Mouse (Mus musculus): ENCODE data around the gene Mboat1. TPM values are rescaled to one million over a fixed set of nuclear protein-coding genes. Genes with fewer than 3 reads are reported as not detected.

Mboat1 gene
- polyA plus RNA-seq, 2 experiments = 0.65 to 1.2 TPM

DNA sequence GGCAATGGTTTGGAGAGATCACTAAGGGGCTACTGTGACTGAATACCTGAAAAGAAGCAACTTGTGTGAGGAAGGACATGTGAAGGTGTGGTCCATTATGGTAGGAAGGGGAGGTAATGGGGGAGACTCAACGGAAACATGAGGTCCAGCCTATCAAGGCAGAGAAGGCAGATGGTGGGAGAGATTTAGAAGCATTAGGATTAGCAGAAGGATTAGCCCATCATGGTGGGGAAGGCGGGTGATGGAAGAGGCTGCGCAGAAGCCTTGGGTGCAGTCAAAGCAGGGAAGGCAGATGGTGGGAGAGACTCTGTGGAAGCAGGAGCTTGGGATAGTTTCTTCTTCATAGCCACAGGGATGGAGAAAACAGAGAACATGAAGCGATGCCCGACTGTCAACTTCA is 5.7 kb downstream of the Mboat1 start:
- no peaks in the 10 kb centered on the region for H3K9me3 ChIP-seq (ENCODE audit: control insufficient read depth, low read length)
- ATAC-seq (ENCODE audit: insufficient read depth) = no peak
- WGBS (ENCODE audit: insufficient replicate concordance) = 74% methylated on average over 5 of the region's 5 CpGs

DNA sequence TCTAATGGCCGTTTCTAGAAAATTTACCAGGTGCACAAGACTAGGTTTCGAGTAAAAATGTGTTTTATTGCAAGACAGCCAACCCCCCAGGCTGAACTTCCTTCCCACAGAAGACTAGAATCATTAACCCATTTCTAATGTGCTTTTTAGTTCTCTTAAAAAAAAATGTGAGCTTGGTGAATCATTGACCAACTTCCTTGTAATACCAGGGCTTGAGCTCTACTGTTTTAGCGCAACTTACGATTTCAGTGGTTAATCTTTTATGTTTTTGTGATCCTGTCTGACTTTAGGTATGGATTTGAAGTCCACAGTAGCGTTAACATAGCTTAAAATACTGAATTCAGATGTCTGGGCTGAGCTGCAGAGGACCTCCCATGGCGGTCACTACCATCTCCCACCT is 10.2 kb downstream of the Mboat1 start:
- Histone ChIP-seq H3K27me3 (ENCODE audit: control insufficient read depth, insufficient read depth, low read length) (no peaks in the 10 kb centered on the region), H3K9ac (replicated peaks) (no peak overlapping the region), H3K4me2 (ENCODE audit: low read depth) (no peak overlapping the region), H3K27ac (no peak overlapping the region), H3K4me1 (replicated peaks; ENCODE audit: control insufficient read depth in 2 of 2, insufficient read depth in 2 of 2, low read length in 1 of 2) (no peaks in the 10 kb centered on the region), H3K4me3 (ENCODE audit: insufficient read depth in 1 of 2, low read depth in 2 of 2, low read length in 2 of 2) (no peak overlapping the region), H3K9me3 (ENCODE audit: control insufficient read depth, low read length) (no peaks in the 10 kb centered on the region), H3K36me3 (replicated peaks; ENCODE audit: control insufficient read depth, insufficient read depth, low read depth) (no peaks in the 10 kb centered on the region)
- TF ChIP-seq CTCF (IDR thresholded peaks at IDR 0.05; ENCODE audit: low read depth) (no peak), EP300 (IDR thresholded peaks at IDR 0.05; ENCODE audit: low read depth) (no peak)
- DNase-seq (ENCODE audit: low read depth in 3 of 3, low spot score in 3 of 3) (no peak), ATAC-seq (ENCODE audit: insufficient read depth) (no peak)
- 62% methylated on average over 6 of the region's 6 CpGs for WGBS (ENCODE audit: insufficient replicate concordance)

More for the DNA sequence above, 5.7 kb downstream of the Mboat1 start:
- Histone ChIP-seq H3K9ac (replicated peaks) (no peak overlapping the region), H3K4me1 (replicated peaks; ENCODE audit: control insufficient read depth in 2 of 2, insufficient read depth in 2 of 2, low read length in 1 of 2) (no peaks in the 10 kb centered on the region), H3K36me3 (replicated peaks; ENCODE audit: control insufficient read depth, insufficient read depth, low read depth) (no peaks in the 10 kb centered on the region), H3K4me2 (ENCODE audit: low read depth) (no peak overlapping the region), H3K4me3 (ENCODE audit: insufficient read depth in 1 of 2, low read depth in 2 of 2, low read length in 2 of 2) (no peak overlapping the region), H3K27ac (no peak overlapping the region), H3K27me3 (ENCODE audit: control insufficient read depth, insufficient read depth, low read length) (peaks cover 3% of the 10 kb centered on the region; the same call in 1 of the 2 replicates)
- no peak for DNase-seq (ENCODE audit: low read depth in 3 of 3, low spot score in 3 of 3)
- TF ChIP-seq EP300 (IDR thresholded peaks at IDR 0.05; ENCODE audit: low read depth) = no peak
- no peak for TF ChIP-seq CTCF (IDR thresholded peaks at IDR 0.05; ENCODE audit: low read depth)

DNA sequence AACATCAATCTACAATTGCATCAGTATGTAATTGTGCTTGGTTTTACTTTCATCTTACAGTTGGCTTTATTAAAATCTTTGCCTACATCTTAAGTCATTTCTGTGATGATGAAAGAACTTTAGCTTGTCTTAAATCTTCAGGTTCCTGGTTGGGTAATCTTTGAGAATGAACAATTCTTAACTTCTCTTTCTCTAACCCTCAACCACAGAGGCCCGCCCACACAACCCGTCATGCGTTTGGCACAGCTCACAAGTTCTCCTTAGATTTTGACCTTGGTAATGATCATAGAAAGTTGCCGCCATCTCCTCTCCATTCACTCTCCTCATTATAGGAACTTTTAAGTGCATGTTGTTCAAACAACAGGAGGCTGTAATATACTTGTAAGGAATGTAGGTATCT is 18.0 kb downstream of the Mboat1 start:
- 39% methylated on average over 4 of the region's 4 CpGs for WGBS (ENCODE audit: insufficient replicate concordance)
- no peaks in the 10 kb centered on the region for H3K27me3 ChIP-seq (ENCODE audit: control insufficient read depth, insufficient read depth, low read length)
- H3K27ac ChIP-seq = no peak overlapping the region
- H3K36me3 ChIP-seq (replicated peaks; ENCODE audit: control insufficient read depth, insufficient read depth, low read depth) = no peaks in the 10 kb centered on the region
- no peak overlapping the region for H3K4me2 ChIP-seq (ENCODE audit: low read depth)
- H3K9me3 ChIP-seq (ENCODE audit: control insufficient read depth, low read length) = no peaks in the 10 kb centered on the region
- no peak overlapping the region for H3K4me3 ChIP-seq (ENCODE audit: insufficient read depth in 1 of 2, low read depth in 2 of 2, low read length in 2 of 2)
- ATAC-seq (ENCODE audit: insufficient read depth) (no peak), DNase-seq (ENCODE audit: low read depth in 3 of 3, low spot score in 3 of 3) (peak in 1 of 3 experiments; percentile 11)
- H3K9ac ChIP-seq (replicated peaks) = no peak overlapping the region
- TF ChIP-seq CTCF (IDR thresholded peaks at IDR 0.05; ENCODE audit: low read depth) = no peak
- TF ChIP-seq EP300 (IDR thresholded peaks at IDR 0.05; ENCODE audit: low read depth) = no peak
- H3K4me1 ChIP-seq (replicated peaks; ENCODE audit: control insufficient read depth in 2 of 2, insufficient read depth in 2 of 2, low read length in 1 of 2) = no peaks in the 10 kb centered on the region

DNA sequence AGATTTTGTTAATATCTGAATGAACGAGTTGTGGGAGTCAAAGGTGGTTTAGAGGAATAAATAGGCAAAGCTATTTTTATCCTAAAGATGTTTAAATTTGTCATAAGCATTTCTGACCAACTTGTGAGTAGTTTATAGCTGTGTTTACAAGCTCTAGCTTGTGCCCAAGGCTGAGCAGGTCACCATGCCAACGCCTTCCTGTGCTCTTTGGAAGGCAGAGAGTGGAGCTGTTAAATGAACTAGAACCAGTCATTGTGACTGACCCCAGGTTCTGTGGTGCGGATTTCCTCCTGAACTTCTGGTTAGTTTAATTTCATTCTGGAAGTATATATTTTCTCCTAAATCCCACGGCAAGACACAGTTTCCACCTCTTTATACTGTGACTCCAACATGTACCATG is 23.3 kb downstream of the Mboat1 start:
- no peaks in the 10 kb centered on the region for H3K4me1 ChIP-seq (replicated peaks; ENCODE audit: control insufficient read depth in 2 of 2, insufficient read depth in 2 of 2, low read length in 1 of 2)
- no peaks in the 10 kb centered on the region for H3K27me3 ChIP-seq (ENCODE audit: control insufficient read depth, insufficient read depth, low read length)
- H3K4me2 ChIP-seq (ENCODE audit: low read depth) = no peak overlapping the region
- H3K9me3 ChIP-seq (ENCODE audit: control insufficient read depth, low read length) = no peaks in the 10 kb centered on the region
- H3K36me3 ChIP-seq (replicated peaks; ENCODE audit: control insufficient read depth, insufficient read depth, low read depth) = no peaks in the 10 kb centered on the region
- WGBS (ENCODE audit: insufficient replicate concordance) = 67% methylated on average over 4 of the region's 4 CpGs
- H3K27ac ChIP-seq = no peak overlapping the region
- ATAC-seq (ENCODE audit: insufficient read depth) (no peak), DNase-seq (ENCODE audit: low read depth in 3 of 3, low spot score in 3 of 3) (no peak)
- no peak overlapping the region for H3K9ac ChIP-seq (replicated peaks)
- TF ChIP-seq CTCF (IDR thresholded peaks at IDR 0.05; ENCODE audit: low read depth) (no peak), EP300 (IDR thresholded peaks at IDR 0.05; ENCODE audit: low read depth) (no peak)
- no peak overlapping the region for H3K4me3 ChIP-seq (ENCODE audit: insufficient read depth in 1 of 2, low read depth in 2 of 2, low read length in 2 of 2)

DNA sequence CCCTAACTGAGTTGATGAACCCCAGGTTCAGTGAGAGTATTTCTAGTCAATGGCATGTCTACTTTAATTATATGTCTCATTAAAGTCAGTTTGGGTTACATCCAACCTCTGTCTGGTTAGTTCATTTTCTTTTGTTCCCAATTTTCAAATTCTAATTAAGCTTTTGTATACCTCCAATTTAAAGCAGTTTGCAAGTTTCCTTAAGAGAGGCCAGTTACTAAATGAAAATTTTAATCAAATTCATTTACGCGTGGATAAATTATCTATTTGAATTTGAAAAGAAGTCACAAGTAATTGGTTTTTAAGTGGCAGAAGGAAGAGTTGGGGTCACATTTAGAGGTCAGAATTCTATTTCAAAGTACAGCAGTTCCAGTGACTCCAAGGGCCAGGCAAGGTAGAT is 27.2 kb downstream of the Mboat1 start:
- WGBS (ENCODE audit: insufficient replicate concordance) = 88% methylated on average over 2 of the region's 2 CpGs
- H3K4me3 ChIP-seq (ENCODE audit: insufficient read depth in 1 of 2, low read depth in 2 of 2, low read length in 2 of 2) = no peak overlapping the region
- H3K9me3 ChIP-seq (ENCODE audit: control insufficient read depth, low read length) = no peaks in the 10 kb centered on the region
- no peak overlapping the region for H3K9ac ChIP-seq (replicated peaks)
- H3K27me3 ChIP-seq (ENCODE audit: control insufficient read depth, insufficient read depth, low read length) = no peaks in the 10 kb centered on the region
- DNase-seq (ENCODE audit: low read depth in 3 of 3, low spot score in 3 of 3) (no peak), ATAC-seq (ENCODE audit: insufficient read depth) (no peak)
- H3K27ac ChIP-seq = no peak overlapping the region
- no peak for TF ChIP-seq EP300 (IDR thresholded peaks at IDR 0.05; ENCODE audit: low read depth)
- TF ChIP-seq CTCF (IDR thresholded peaks at IDR 0.05; ENCODE audit: low read depth) = no peak
- no peaks in the 10 kb centered on the region for H3K36me3 ChIP-seq (replicated peaks; ENCODE audit: control insufficient read depth, insufficient read depth, low read depth)
- H3K4me2 ChIP-seq (ENCODE audit: low read depth) = no peak overlapping the region
- H3K4me1 ChIP-seq (replicated peaks; ENCODE audit: control insufficient read depth in 2 of 2, insufficient read depth in 2 of 2, low read length in 1 of 2) = no peaks in the 10 kb centered on the region
